Mouse (Mus musculus) liver, adult 2 months (tissue): ENCODE results near the gene Gskip.
A peak's percentile ranks its signal among the peaks of the same experiment; 100 is the strongest.

ENCODE experiments used
- CTCF ChIP-seq: fragments of 200-500 bp; IDR thresholded peaks from 2 replicates; pipeline ENCODE4 v1.5.1; 2011; ENCODE audit warnings: low read depth, low read length, control low read depth
- POLR2A ChIP-seq: fragments of 200-500 bp; IDR thresholded peaks from 2 replicates; pipeline ENCODE4 v1.6.1; 2011; ENCODE audit warnings: low read length, control low read depth; ENCODE audit not compliant: insufficient read depth; ENCODE audit errors: extremely low read depth

DNA sequence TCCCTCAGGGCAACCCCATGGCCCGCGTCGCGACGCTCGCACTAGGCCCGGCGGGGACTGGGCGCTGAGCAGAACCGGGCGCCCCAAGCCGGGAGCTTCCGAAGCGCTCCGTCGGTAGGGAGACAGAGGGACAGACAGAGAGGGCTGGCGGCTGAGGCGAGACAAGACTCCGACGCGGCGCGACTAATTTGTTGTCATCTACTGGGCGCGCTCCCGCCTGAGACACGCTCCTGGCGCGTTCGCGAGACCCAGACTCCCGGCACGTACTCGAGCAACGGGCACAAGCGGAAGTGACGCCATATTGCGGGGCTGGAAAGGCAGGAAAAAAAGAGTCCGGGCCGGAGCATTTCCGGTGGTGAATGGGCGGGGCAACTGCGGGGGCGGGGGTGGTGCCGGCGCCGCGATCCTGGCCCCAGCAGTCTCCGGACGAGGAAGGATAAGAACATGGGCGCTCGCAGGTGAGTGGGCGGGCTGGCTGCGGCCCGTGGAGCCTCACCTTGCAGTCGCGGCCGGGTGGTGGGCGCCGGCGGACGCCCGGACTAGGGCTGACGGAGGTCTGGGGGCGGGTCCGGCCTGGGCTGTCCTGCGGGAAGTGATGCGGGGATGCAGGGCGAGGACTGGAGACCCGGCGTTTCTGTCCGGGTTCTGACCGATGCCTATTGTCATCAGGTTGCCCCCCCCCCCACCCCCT, 517 bp downstream of the Gskip start, which contains the start of gene Atg2b:
- TF ChIP-seq CTCF (no peak), POLR2A (peak; percentile 55)
